Mouse (Mus musculus): ENCODE measurements around the gene Ccdc180. TPM values are rescaled to one million over a fixed set of nuclear protein-coding genes. Genes with fewer than 3 reads are reported as not detected.

The Ccdc180 gene
- polyA plus RNA-seq, 1 experiment from 2014 or later: 1.5 TPM

GRCm38 (mm10) chr4:45964771-45965439 lies 74.8 kb downstream of the Ccdc180 start, which contains the start of gene Tdrd7:
Tdrd7 (plus strand) TSS chr4:45965334.
- H3K4me1 ChIP-seq (replicated peaks; ENCODE audit: control insufficient read depth, insufficient read depth, low read length): peaks cover 13% of the 10 kb centered on the region
- H3K27ac ChIP-seq (ENCODE audit: low read length): peak within 1 kb of the TSS; percentile 74
- no peaks in the 10 kb centered on the region for H3K9me3 ChIP-seq (ENCODE audit: control insufficient read depth, low read length)
- no peaks in the 10 kb centered on the region for H3K36me3 ChIP-seq (ENCODE audit: control insufficient read depth, insufficient read depth, low read length)
- no peaks in the 10 kb centered on the region for H3K27me3 ChIP-seq (ENCODE audit: control insufficient read depth, insufficient read depth, low read depth, low read length)
- 29% methylated on average over 10 of the region's 10 CpGs for WGBS
- peak; percentile 83 for ATAC-seq (ENCODE audit: low read depth)
- H3K4me3 ChIP-seq (ENCODE audit: low read length): peak within 1 kb of the TSS; percentile 7
- H3K4me2 ChIP-seq (ENCODE audit: low read depth, low read length): peak within 1 kb of the TSS; percentile 42
- 0 out of 2 replicates have a peak within 1 kb of the TSS, but pooled peaks have one; percentile 6 for H3K9ac ChIP-seq (ENCODE audit: low read length)

GRCm38 (mm10) chr4:45965737-45966447 lies 75.8 kb downstream of the Ccdc180 start:
- Histone ChIP-seq H3K9me3 (ENCODE audit: control insufficient read depth, low read length) (no peaks in the 10 kb centered on the region), H3K27ac (ENCODE audit: low read length) (peak overlapping the region; percentile 74), H3K36me3 (ENCODE audit: control insufficient read depth, insufficient read depth, low read length) (no peaks in the 10 kb centered on the region), H3K9ac (ENCODE audit: low read length) (0 out of 2 replicates have a peak overlapping the region, but pooled peaks have one; percentile 6), H3K4me2 (ENCODE audit: low read depth, low read length) (peak overlapping the region; percentile 42), H3K27me3 (ENCODE audit: control insufficient read depth, insufficient read depth, low read depth, low read length) (no peaks in the 10 kb centered on the region), H3K4me3 (ENCODE audit: low read length) (peak overlapping the region; percentile 7; the same call in 1 of the 2 replicates), H3K4me1 (replicated peaks; ENCODE audit: control insufficient read depth, insufficient read depth, low read length) (peaks cover 13% of the 10 kb centered on the region)
- 16% methylated on average over 13 of the region's 13 CpGs for WGBS
- peak; percentile 83 for ATAC-seq (ENCODE audit: low read depth)

GRCm38 (mm10) chr4:45966716-45967115 lies 76.6 kb downstream of the Ccdc180 start:
- no peak for ATAC-seq (ENCODE audit: low read depth)
- peak overlapping the region; percentile 74 for H3K27ac ChIP-seq (ENCODE audit: low read length)
- peaks cover 13% of the 10 kb centered on the region for H3K4me1 ChIP-seq (replicated peaks; ENCODE audit: control insufficient read depth, insufficient read depth, low read length)
- H3K9ac ChIP-seq (ENCODE audit: low read length): 0 out of 2 replicates have a peak overlapping the region, but pooled peaks have one; percentile 24
- no peaks in the 10 kb centered on the region for H3K36me3 ChIP-seq (ENCODE audit: control insufficient read depth, insufficient read depth, low read length)
- H3K4me3 ChIP-seq (ENCODE audit: low read length): no peak overlapping the region
- H3K9me3 ChIP-seq (ENCODE audit: control insufficient read depth, low read length): no peaks in the 10 kb centered on the region
- H3K27me3 ChIP-seq (ENCODE audit: control insufficient read depth, insufficient read depth, low read depth, low read length): no peaks in the 10 kb centered on the region
- 0 out of 2 replicates have a peak overlapping the region, but pooled peaks have one; percentile 42 for H3K4me2 ChIP-seq (ENCODE audit: low read depth, low read length)
- WGBS: 23% methylated on average over 6 of the region's 6 CpGs

GRCm38 (mm10) chr4:45967479-45968341 lies 77.6 kb downstream of the Ccdc180 start:
- Histone ChIP-seq H3K4me3 (ENCODE audit: low read length) (no peak overlapping the region), H3K9ac (ENCODE audit: low read length) (no peak overlapping the region), H3K36me3 (ENCODE audit: control insufficient read depth, insufficient read depth, low read length) (no peaks in the 10 kb centered on the region), H3K4me1 (replicated peaks; ENCODE audit: control insufficient read depth, insufficient read depth, low read length) (peaks cover 13% of the 10 kb centered on the region), H3K9me3 (ENCODE audit: control insufficient read depth, low read length) (no peaks in the 10 kb centered on the region), H3K4me2 (ENCODE audit: low read depth, low read length) (no peak overlapping the region), H3K27ac (ENCODE audit: low read length) (no peak overlapping the region), H3K27me3 (ENCODE audit: control insufficient read depth, insufficient read depth, low read depth, low read length) (no peaks in the 10 kb centered on the region)
- 60% methylated on average over 9 of the region's 9 CpGs for WGBS
- no peak for ATAC-seq (ENCODE audit: low read depth)

- Histone ChIP-seq H3K4me3 (ENCODE audit: low read length) (no peak overlapping the region), H3K4me1 (replicated peaks; ENCODE audit: control insufficient read depth, insufficient read depth, low read length) (peaks cover 20% of the 10 kb centered on the region), H3K27me3 (ENCODE audit: control insufficient read depth, insufficient read depth, low read depth, low read length) (no peaks in the 10 kb centered on the region), H3K27ac (ENCODE audit: low read length) (no peak overlapping the region), H3K9ac (ENCODE audit: low read length) (no peak overlapping the region), H3K4me2 (ENCODE audit: low read depth, low read length) (no peak overlapping the region), H3K36me3 (ENCODE audit: control insufficient read depth, insufficient read depth, low read length) (no peaks in the 10 kb centered on the region), H3K9me3 (ENCODE audit: control insufficient read depth, low read length) (no peaks in the 10 kb centered on the region)
- WGBS: 80% methylated on average over 2 of the region's 2 CpGs
- no peak for ATAC-seq (ENCODE audit: low read depth)
These were observed 78.9 kb downstream of the Ccdc180 start for GRCm38 (mm10) chr4:45969051-45969450.

- H3K36me3 ChIP-seq (ENCODE audit: control insufficient read depth, insufficient read depth, low read length): no peaks in the 10 kb centered on the region
- H3K27me3 ChIP-seq (ENCODE audit: control insufficient read depth, insufficient read depth, low read depth, low read length): no peaks in the 10 kb centered on the region
- no peak overlapping the region for H3K4me2 ChIP-seq (ENCODE audit: low read depth, low read length)
- H3K4me1 ChIP-seq (replicated peaks; ENCODE audit: control insufficient read depth, insufficient read depth, low read length): peaks cover 18% of the 10 kb centered on the region
- no peak for ATAC-seq (ENCODE audit: low read depth)
- H3K4me3 ChIP-seq (ENCODE audit: low read length): no peak overlapping the region
- no peak overlapping the region for H3K9ac ChIP-seq (ENCODE audit: low read length)
- no peak overlapping the region for H3K27ac ChIP-seq (ENCODE audit: low read length)
- WGBS: 52% methylated on average over 7 of the region's 7 CpGs
- no peaks in the 10 kb centered on the region for H3K9me3 ChIP-seq (ENCODE audit: control insufficient read depth, low read length)
These were observed 80.0 kb downstream of the Ccdc180 start for GRCm38 (mm10) chr4:45970048-45970560.

- Histone ChIP-seq H3K4me3 (ENCODE audit: low read length) (peak overlapping the region; percentile 80), H3K4me2 (ENCODE audit: low read depth, low read length) (peak overlapping the region; percentile 87), H3K9ac (ENCODE audit: low read length) (peak overlapping the region; percentile 81), H3K27me3 (ENCODE audit: control insufficient read depth, insufficient read depth, low read depth, low read length) (no peaks in the 10 kb centered on the region), H3K4me1 (replicated peaks; ENCODE audit: control insufficient read depth, insufficient read depth, low read length) (peaks cover 9% of the 10 kb centered on the region), H3K36me3 (ENCODE audit: control insufficient read depth, insufficient read depth, low read length) (no peaks in the 10 kb centered on the region), H3K27ac (ENCODE audit: low read length) (peak overlapping the region; percentile 51), H3K9me3 (ENCODE audit: control insufficient read depth, low read length) (no peaks in the 10 kb centered on the region)
- 2% methylated on average over 46 of the region's 51 CpGs for WGBS
- ATAC-seq (ENCODE audit: low read depth): peak; percentile 100
These were observed 81.8 kb downstream of the Ccdc180 start for GRCm38 (mm10) chr4:45971806-45972447.

- Histone ChIP-seq H3K36me3 (ENCODE audit: control insufficient read depth, insufficient read depth, low read length) (no peaks in the 10 kb centered on the region), H3K9me3 (ENCODE audit: control insufficient read depth, low read length) (no peaks in the 10 kb centered on the region), H3K27ac (ENCODE audit: low read length) (peak overlapping the region; percentile 51), H3K4me2 (ENCODE audit: low read depth, low read length) (peak overlapping the region; percentile 87), H3K4me3 (ENCODE audit: low read length) (peak overlapping the region; percentile 80), H3K27me3 (ENCODE audit: control insufficient read depth, insufficient read depth, low read depth, low read length) (no peaks in the 10 kb centered on the region), H3K9ac (ENCODE audit: low read length) (peak overlapping the region; percentile 81), H3K4me1 (replicated peaks; ENCODE audit: control insufficient read depth, insufficient read depth, low read length) (peaks cover 7% of the 10 kb centered on the region)
- ATAC-seq (ENCODE audit: low read depth): peak; percentile 81
- WGBS: 0% methylated on average over 47 of the region's 53 CpGs
These were observed 82.3 kb downstream of the Ccdc180 start for GRCm38 (mm10) chr4:45972448-45972854.

All from lung, embryonic 16.5 days (tissue).